In the genomic region with DNA sequence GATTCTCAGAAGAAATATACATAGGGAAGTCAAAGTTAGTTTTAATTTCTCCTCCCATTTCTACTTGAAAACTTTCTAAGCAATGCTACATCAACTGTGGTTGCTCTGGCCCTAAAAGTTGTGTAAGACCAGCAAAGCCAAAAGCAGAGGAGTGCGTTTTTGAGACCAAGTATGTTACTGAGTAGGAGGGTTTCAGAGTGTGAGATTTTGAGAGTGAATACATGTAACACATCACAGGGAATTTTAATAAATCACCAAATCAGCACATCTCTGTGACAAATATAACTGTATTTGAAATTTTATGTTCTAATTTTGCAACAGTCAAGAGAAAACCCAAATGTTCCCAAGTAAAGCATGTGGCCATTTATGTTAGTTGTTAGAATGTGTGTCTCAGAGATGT, we compare ENCODE assay signal across 18 mouse cellular contexts.
"Had no signal": no experiment of that assay in that cellular context is flagged by ENCODE, and none has a peak within 500 bp of the region (broad histone marks: within the 10 kb centered on the region; RNA-seq: fewer than 3 reads in every experiment).

No protein-coding gene starts in this region.

- DNase-seq: gastrocnemius, adult 2 months; gastrocnemius, postnatal 10 days; gastrocnemius, postnatal 25 days; heart, adult 18-20 months; heart, postnatal 10 days; heart, postnatal 4 days; kidney, adult 18-20 months; kidney, adult 8-10 months; kidney, postnatal 14 days; kidney, postnatal 36 days; layer of hippocampus, adult 9-11 months; layer of hippocampus, postnatal 36 days; left cerebral cortex, postnatal 4 days had no signal

- ATAC-seq: hindbrain, embryonic 16.5 days; inflammation-experienced regulatory T-cells, adult 6 months; intestine, embryonic 15.5 days; intestine, postnatal 0 days; liver, embryonic 12.5 days had no signal
